Mouse (Mus musculus) kidney, adult 18-20 months (tissue): ENCODE measurements around the gene Ankrd66.
"Not testable (repeated sequence)": the region's sequence is repeated elsewhere in the genome, so short reads cannot be mapped to it uniquely, and the experiment has no call there.

Experiments used
- DNase-seq: peaks from one replicate; pipeline ENCODE4 v3.0.0; 2021

The Ankrd66 gene

DNA sequence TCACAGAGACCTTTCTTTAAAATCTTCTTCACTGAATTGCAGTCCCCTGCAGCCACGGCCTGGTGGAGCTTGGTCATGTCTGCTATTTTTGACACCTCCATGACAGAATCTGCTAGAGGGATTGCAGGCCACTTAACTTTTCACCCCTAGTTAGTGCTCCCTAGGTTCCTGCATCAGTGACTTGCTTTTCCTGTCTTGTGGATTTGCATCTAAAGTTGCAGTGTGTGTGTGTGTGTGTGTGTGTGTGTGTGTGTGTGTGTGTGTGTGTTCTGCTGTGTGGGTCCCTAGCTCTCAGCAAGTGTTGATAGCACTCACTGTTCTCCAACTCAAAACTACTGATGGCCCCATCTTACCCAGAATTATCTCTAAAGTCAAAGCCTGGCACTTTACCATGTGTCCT, at the start of gene Ankrd66:
Gene Ankrd66 (minus strand): TSS at position 101 of the 400 bp plus-strand sequence.
- DNase-seq: no peak

DNA sequence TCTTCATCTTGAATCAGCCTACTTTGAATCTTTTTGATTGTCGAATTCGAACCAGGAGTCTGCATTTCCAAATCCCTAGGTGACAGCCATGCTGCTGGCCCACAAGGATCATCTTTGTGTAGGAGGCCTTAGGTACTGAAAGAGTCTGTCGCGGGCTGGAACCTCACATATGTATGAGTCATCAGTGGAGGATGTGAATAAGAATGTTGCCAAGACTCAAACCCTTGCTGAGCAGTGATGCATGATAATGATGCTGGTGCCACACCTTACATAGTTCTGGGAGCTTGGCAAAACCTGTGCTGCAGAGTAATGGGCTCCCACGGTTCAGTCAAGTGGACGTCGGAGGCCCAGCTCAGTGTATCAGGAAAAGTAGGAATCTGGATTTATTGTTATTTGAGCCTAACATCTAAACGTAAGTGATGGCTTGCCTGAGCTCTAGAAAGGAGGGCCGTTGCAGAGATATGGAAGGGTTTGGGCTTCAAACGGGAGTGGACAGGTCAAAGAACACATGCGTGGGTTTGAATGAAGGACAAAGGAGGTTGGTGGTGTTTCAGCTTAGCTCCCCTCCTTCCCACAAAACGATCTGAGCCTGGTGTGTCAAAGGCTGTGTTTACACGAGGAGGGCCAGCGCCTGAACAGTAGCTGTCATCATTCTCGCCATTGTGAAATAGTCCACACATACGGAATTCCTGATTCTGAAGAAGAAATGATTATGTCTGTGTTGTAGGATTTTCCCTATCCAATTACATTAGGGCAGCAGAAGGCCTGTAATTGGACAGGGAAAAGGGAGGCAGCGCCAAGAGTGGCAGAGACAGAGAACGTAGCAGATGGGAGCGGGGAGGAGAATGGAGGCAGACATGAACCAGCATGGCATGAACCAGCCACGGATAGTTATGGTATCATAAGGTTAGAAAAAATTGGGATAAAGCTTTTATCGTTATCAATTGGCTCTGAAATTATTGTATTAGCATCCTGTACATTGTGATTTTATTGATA, 49.2 kb upstream of the Ankrd66 start:
- no peak for DNase-seq

DNA sequence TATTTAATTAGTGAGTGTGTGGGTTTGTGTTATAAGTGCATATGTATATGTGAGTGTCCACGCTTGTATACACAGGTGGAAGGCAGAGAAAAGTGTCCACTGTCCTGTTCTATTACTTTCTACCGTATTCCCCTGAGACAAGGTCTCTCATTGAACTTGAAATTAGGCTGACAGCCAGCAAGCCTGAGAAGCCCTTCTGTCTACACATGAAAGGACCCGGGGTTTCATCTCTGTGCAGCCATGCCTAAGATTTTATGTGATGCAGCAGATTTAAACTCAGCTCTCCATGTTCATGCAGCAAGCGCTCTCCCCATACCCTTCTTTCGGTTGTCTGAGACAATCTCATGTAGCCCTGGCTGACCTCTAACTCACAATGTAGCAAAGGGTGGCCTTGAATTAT, 47.1 kb upstream of the Ankrd66 start:
- DNase-seq: no peak

DNA sequence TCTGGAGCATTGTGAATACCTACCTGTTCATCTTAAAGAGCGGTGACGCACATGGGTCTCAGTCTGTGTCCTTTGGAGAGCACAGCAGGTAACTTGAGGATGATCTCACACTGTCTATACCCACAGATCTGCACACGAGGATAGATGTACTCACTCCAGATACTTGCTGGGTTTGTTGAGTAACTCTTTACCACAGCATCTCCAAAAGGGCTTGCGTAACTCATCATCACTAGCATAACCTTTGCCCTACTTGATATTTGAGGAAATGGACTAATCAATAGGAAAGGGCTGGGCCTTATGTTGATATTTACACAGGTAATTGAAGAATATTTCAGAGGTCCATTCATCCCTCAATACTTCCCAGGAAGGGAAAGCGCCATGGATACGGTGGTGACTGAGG, 46.3 kb upstream of the Ankrd66 start:
- DNase-seq: no peak

DNA sequence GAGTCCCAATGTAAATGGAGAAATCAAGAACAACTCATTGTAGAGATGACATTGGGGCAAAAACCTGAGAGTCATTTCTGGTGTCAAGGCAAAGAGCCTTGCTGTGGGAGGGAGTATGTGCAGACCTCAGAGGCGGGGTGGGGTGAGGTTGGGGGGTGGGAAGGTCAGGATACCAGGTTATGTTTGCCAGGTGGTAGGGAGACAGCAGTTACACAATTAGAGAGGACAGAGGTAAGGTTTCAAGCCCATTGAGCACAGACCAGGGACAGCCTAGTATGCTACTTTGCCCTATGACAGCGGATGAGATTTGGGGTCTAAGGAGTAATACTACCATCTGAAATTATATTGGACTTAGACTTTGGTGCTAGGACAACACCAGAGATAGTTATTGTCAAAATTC, 43.8 kb upstream of the Ankrd66 start:
- no peak for DNase-seq

DNA sequence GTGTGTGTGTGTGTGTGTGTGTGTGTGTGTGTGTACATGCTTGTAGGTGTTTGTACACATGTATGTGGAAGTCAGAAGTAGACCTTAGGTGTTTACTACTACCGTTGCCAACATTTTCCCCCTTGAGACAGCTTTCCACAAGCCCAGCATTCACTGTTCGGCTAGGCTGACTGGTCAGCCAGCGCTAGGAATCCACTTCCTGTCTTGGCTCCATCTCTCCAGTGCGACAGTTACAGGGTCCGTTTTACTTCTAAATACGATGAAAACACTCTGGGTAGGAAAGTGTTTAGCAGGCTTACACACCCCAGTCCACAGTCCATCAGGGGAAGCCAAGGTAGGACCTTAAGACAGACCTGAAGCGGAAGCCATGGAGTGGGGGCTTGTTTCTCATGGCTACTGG, 41.3 kb upstream of the Ankrd66 start:
- no peak for DNase-seq

DNA sequence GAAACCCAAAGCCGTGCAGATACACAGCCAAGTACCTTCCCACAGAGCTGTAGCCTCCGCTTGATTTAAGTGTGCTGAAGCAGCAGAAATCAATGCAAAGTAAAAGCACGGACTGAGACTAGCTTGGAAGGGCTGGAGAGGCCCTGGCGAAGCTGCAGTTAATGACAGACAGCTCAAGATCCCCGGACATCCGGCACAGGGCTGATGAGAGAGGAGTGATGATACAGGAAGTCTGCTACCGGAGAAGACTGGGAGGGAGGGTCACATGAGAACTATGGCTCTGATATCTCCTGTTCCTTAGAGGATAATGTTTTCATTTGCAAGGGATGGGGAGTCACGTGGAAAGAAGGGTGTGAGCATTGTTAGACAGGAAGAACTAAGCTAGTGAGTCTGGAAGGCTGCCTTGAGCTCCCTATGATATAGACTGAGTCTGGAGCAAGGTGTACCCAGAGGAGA, 37.6 kb upstream of the Ankrd66 start:
- DNase-seq: peak; percentile 22

DNA sequence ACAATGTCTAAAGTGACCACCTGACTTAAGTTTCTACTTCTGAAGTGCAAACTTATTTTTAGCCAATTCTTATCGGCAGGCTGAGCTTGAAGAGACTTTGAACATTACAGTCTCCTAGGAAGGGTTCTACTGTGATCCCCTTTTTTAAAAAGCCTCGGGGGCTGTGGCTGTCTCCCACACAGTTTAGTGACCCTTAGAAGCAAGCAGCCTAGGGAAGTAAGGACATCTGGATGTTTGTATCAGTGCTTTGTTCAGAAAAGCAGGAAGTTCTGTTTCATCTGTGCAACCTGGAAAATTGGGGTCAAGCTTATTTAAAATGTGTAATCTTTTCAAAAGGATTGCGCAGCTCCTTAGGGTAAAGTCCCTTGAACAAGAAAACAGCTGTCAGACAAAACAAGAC, 37.0 kb upstream of the Ankrd66 start:
- DNase-seq: no peak

DNA sequence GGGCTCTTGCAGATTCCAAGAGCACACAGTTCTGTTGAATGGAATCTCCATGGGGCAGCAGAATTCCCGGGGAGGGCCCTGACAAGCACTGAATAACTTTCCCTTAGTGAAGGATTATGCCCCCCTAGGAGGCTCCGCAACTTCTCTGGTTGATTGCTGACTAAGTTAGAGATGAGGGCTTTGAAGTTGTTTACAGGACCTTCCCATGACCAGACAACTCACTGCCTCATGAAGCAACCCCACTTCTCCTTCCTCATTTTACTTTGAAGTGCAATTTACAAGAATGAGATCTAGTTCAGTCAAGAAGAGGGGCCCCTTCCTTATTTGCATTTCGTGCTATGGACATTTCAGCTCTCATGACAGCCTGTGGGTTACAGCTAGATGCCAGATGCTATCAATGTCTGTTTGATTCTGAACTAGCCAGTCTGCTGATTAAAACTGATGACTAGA, 30.2 kb upstream of the Ankrd66 start:
- DNase-seq: no peak

DNA sequence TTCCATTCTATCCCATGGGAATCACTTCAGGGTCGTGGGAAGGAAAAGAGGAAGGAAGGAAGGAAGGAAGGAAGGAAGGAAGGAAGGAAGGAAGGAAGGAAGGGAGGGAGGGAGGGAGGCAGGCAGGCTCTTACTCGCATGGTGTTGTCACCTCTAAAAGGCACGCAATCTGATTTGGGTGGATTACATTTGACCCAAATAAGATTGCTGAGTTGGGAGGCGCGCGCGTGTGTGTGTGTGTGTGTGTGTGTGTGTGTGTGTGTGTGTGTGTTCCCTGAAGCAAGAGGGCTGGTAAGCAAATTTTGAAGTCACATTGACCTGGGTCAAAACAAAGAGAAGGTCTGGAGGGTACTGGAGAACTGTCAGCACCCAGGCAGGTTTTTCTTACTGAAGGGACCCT, 25.8 kb upstream of the Ankrd66 start:
- no peak for DNase-seq

DNA sequence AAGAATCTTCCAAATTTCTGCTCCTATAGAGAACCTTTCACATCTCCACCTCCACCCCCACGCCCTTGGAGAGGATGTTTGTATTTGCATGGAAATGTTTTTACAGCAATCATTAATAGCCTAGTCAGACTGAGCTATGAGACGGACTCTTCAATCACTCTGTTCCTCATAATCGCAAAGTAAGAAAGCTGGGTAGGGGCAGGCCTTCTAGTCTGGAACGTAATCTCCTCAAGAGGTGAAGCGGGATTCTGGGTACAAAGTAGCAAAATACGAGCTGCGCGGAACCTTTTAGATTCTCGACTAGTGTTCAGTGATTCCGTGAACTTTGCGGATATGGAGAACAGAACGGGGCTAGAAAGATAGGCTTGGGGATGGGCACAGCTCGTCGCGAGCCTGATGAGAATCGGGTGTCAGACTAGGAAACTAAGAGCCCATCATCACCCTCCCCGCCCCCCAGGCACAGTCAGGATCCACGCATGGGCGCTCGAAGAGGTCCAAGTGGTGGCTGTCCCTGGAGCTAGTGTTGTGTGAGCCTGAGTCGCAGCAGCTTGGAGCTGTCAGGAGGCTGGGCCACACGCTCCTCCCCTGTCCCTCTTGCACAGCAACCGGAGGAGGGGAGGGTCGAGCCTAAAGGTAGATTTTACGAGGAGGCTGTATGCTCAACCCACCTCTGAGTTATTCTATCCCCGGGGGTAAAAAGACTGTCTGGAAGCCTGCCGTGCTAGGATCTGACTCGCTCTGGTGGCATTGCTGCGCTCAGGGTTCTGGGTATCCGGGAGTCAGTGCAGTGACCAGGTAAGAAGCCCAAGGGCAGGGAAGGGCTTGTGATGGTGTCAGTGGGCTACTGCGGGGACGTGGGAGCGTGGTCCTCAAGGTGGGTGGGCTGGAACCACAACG, 24.8 kb upstream of the Ankrd66 start, which contains the start of gene Pla2g7:
Gene Pla2g7 (plus strand): TSS at position 107 of the 897 bp plus-strand sequence.
- peak; percentile 33 for DNase-seq

DNA sequence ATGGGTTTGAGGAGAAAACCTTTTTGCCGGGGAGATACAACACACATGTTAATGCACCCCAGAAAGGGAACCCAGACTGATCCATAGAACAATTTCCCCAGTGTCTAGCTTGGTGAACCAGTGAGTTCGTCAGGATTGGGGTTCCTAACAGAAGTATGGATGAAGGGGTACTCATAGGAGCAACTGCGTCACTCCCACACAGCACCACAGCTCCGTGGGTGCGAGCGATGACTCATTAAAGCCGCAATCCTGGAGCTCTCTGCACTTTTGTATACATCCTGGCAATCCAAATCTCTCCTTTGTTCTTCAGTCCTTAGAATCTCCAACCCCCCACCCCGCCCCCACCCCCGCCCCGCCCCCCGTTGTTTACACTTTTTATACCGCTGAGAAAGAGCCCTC, 24.2 kb upstream of the Ankrd66 start:
- DNase-seq: no peak

DNA sequence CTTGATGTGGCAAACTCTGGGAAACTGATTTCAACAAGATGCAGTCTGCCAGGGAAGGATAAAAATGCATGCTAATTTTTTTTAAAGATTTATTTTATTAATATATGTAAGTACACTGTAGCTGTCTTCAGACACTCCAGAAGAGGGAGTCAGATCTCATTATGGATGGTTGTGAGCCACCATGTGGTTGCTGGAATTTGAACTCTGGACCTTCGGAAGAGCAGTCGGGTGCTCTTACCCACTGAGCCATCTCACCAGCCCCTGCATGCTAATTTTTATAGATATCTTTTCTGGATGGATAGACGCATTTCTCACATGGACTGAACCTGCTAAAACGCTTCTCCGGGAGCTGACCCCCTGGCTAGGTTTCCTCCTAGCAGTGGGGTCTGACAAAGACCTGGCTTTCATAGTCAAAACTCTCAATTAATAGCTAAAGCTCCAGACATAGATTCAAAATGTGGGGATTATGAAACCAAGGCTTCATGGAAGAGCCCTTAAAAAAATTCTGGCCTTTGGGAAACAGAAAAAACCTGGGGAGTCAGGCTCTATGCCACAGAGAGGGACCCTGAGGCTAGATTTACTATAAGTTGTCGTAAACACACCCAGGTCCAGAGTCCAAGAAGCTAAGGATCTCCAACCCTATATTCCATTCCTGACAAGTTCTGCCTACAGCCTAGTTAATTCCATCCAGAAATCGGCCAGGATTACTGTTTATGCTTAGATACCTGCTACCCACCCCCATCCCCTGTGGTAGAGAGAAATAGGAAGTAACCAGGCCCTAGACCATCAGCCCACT, 20.0 kb upstream of the Ankrd66 start:
- DNase-seq: no peak

DNA sequence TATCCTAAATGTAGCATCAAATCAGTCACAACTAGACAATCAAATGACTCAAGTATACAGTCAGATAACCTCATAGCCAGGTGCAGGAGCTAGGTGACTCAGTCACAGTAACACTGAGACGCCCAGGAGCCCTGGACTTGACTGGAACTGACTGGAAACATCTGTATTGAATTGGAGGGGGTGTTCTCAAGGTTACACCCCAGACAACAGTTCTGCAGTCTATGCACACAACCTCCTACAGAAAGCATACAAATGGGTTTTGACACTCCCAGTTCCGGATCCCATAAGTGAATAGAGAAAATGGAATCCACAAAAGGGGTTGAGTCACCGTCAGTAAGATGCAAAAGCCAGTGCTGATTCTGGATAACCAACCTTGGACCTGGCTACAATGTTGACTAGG, 15.2 kb upstream of the Ankrd66 start:
- no peak for DNase-seq

DNA sequence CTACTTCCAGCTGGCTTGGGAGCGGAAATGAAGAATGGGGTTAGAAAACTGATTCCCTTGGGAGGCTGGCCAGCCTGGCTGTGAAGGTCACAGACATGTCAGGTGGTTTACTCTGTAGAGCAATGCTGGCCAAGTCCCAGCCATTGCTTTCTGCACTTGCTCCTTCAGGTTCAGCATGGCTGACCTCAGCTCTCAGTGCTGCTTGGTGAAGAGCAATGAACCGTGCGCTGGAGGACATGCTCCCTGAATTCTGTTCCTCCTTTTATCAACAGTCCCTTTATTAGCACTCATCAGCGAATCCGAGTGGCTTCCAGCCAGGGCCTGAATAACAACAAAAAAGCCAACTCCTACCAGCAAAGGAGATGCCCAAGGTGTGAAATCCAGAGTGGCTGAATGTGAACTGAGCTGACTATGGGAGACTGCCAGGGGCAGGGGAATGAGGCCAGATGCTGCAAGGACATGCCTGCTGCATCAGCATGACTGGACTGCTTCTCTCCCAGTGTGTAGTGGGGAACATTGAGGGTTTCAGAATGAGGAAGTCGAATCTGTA, 14.2 kb upstream of the Ankrd66 start:
- DNase-seq: peak; percentile 79

DNA sequence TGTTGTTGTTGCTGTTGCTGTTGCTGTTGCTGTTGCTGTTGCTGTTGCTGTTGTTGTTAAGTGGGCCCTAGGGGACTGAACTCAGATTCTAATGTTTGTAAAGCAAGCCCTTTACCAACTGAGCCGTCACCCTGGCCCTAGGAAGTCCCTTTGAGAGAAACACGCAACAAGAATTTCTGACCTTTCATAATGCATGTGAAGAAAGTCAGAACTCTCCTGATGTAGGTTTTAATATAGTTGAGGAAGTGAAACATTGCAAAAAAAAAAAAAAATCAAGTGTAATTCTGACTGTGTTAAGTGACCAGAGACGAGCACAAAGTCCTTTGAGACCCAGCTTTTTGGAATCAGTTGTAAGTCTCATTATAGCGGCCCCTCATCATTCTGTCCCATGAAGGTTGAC, 13.7 kb upstream of the Ankrd66 start:
- DNase-seq: no peak

DNA sequence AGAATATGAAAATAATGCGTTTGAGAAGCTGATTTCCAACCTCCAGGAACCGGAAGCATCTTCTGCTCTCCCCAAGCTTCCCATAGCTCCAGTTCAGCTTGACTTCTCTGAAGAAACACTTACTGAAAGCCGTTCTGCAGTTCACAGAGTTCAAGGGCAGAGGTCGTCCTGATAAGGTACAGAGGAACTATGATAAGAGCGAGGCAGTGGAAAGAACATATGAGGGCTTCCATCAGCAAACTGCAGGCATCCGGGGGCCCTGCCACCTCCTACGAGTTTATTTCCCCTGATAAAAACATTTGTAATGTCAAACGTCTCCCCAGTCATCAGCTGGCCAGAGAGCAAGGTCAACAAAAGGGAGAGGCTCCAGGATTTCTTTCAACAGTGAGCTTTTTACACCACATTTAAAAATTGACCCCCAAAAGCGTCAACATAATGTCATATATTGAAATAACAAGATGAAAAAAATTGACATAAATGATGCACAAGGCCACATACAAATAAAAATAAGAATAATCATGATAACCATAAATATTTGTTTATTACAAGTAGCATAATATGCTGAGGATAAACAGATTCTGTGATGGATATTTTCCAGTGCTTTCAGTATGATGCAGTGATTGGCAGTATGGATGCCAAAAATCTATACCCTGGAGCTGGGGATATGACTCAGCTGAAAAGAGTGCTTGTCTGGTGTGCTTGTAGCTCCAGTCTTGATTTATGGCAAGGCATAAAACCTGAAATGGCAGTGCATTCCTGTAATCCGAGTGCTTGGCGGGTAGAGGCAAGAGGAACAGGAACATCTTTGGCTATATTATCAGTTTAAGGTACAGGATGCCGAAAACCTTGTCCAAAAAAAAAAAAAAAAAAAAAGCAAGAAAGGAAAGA, 11.3 kb upstream of the Ankrd66 start:
- DNase-seq: no peak

DNA sequence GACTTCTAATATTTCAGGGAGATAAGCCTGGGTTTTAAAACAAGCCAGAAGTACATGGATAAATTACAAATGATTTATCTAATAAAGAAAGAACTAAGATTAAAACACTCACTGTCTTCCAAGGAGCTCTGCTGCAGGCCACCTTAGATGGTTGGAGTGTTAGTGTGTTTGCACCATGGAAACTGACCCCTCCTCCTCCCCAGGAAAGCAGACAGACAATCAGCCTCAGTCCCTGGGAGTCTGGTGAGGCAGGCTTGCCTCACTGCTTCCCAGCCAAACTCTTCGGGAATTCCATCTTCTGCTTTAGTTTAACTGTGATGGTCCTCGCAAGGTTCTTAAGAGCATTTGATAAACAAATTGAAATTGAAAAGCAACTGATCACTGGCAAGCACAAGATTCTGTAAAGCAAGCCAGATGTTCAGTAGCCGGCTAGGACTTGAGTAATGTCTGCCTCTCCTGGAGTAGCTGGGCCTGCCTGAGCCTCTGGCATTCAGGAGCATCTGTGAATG, 7.7 kb upstream of the Ankrd66 start:
- no peak for DNase-seq

DNA sequence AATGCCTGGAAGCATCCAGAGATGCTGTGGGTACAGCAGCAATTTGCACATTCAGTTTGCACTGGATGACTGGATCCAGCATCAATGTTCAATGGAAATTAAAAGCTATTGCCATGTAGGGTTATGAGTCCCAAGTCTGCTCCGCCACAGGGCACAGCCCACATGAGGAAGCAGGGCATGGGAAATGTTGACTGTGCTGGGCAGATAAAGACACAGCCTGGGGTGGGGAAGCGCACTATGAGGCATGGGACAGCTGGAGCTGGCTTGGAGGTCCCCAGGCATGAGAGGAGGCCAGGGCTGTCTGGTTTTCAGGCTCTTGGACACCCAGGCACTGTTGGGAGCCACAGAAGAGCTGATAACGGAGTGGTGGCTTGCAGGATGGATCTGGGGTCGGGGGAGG, 601 bp upstream of the Ankrd66 start:
- no peak for DNase-seq

DNA sequence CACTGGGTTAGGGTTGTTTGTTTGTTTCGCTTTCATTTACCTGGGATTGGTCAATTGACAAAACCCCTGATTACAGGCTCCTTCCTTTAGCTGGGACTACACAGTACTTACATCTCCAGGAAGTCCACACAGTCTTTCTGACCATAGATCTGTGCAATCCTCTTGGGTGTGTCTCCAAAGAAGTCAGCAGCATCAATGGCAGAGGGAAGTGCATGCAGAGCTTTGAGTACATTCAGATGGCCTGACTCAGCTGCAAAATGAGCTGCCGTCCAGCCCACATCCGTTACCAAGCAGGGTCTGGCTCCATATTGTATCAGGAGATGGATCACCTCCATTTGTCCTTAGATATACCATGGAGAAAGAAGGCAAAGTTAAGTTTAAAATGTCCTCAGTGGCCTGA, 4.7 kb downstream of the Ankrd66 start:
- DNase-seq: no peak

DNA sequence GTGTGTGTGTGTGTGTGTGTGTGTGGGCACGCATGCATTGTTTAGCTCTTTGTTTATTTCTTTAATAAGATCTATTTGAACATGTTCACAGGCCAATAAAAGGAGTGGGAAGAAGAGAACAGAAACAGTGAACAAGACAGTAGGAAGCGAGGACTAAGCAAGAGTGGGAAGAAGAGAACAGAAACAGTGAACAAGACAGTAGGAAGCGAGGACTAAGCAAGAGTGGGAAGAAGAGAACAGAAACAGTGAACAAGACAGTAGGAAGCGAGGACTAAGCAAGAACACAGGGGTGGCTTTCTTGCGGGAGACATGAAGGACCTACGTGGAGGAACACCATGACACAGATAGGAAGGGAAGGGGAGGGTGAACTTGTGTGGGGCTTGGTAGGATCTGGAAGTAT, 6.6 kb downstream of the Ankrd66 start:
- DNase-seq: not testable (repeated sequence)
